Mouse (Mus musculus): ENCODE results near the gene Crlf2. TPM values are rescaled to one million over a fixed set of nuclear protein-coding genes. Genes with fewer than 3 reads are reported as not detected.

The Crlf2 gene
- polyA plus RNA-seq, 1 experiment: 26.5 TPM

DNA sequence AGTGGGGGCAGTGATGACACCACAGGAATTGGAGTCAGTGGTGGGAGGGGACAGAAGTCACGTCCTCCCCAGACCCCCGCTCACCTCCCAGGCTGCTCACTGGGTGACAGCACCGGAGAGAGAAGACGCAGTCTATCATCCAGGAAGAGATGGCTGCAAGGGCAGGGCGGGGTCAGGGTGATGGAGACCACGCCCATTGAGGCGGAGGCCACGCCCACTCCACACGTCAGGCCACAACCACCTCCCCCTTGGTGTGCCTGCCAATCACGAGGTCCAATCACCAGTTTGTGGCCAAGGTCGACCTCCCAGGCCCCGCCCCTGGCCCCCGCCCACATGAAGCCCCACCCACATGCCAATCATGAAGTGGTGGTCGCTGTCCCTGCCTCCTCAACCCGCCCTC, 6.3 kb downstream of the Crlf2 start:
- TF ChIP-seq CTCF (IDR thresholded peaks at IDR 0.05; ENCODE audit: control insufficient read depth, insufficient read depth, low read length) (no peak), POLR2A (IDR thresholded peaks at IDR 0.05; ENCODE audit: borderline replicate concordance, control insufficient read depth, low read depth, low read length) (no peak)
- Histone ChIP-seq H3K4me1 (ENCODE audit: control insufficient read depth, insufficient read depth, low read length) (no peaks in the 10 kb centered on the region), H3K4me3 (replicated peaks; ENCODE audit: control insufficient read depth, low read depth, low read length) (no peak overlapping the region), H3K27ac (ENCODE audit: control insufficient read depth, insufficient read depth, low read depth, low read length, poor library complexity) (no peak overlapping the region)
- WGBS: 83% methylated on average over 15 of the region's 15 CpGs

- Histone ChIP-seq H3K4me3 (replicated peaks; ENCODE audit: control insufficient read depth, low read depth, low read length) (no peak overlapping the region), H3K27ac (ENCODE audit: control insufficient read depth, insufficient read depth, low read depth, low read length, poor library complexity) (no peak overlapping the region), H3K4me1 (ENCODE audit: control insufficient read depth, insufficient read depth, low read length) (no peaks in the 10 kb centered on the region)
- WGBS: 79% methylated on average over 12 of the region's 13 CpGs
- TF ChIP-seq POLR2A (IDR thresholded peaks at IDR 0.05; ENCODE audit: borderline replicate concordance, control insufficient read depth, low read depth, low read length) (no peak), CTCF (IDR thresholded peaks at IDR 0.05; ENCODE audit: control insufficient read depth, insufficient read depth, low read length) (no peak)
Observed at GRCm38 (mm10) chr5:109552116-109552515, 6.7 kb downstream of the Crlf2 start.

DNA sequence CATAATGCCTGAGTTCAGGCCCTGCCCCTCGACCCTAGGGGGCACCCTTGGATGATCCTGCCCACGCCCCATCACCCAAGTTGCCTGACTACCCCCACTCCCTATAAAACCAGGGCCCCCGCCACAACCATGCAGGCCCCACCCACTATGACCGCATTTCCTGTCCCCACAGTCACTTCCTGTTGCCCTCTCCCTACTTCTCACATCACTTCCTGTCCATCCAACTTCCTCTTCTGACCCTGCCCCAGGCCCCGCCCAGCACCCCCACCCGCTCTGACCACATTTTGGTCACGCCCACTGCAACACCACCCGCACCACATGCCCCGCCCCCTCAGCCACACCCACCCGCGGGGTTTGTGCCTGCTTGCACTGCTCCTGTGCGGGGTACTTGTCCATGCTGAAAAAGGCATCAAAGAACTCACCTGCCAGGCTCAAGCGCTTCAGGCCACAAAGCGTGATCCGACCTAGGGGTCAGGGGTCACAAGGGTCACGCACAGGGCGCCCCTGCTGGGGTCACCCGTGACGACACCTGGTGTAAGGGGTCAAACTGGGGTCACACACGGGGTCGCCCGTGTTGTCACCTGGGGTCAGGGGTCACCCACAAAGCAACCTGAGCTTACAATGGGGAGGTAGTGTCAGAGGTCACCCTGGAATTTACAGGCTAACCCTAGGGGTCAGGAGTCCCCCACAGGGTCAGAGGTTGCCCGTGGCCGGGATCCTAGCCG, 7.6 kb downstream of the Crlf2 start:
- H3K4me3 ChIP-seq (replicated peaks; ENCODE audit: control insufficient read depth, low read depth, low read length): no peak overlapping the region
- 87% methylated on average over 25 of the region's 25 CpGs for WGBS
- no peak for TF ChIP-seq POLR2A (IDR thresholded peaks at IDR 0.05; ENCODE audit: borderline replicate concordance, control insufficient read depth, low read depth, low read length)
- H3K27ac ChIP-seq (ENCODE audit: control insufficient read depth, insufficient read depth, low read depth, low read length, poor library complexity): no peak overlapping the region; the same call in 1 of the 2 replicates
- no peaks in the 10 kb centered on the region for H3K4me1 ChIP-seq (ENCODE audit: control insufficient read depth, insufficient read depth, low read length)

DNA sequence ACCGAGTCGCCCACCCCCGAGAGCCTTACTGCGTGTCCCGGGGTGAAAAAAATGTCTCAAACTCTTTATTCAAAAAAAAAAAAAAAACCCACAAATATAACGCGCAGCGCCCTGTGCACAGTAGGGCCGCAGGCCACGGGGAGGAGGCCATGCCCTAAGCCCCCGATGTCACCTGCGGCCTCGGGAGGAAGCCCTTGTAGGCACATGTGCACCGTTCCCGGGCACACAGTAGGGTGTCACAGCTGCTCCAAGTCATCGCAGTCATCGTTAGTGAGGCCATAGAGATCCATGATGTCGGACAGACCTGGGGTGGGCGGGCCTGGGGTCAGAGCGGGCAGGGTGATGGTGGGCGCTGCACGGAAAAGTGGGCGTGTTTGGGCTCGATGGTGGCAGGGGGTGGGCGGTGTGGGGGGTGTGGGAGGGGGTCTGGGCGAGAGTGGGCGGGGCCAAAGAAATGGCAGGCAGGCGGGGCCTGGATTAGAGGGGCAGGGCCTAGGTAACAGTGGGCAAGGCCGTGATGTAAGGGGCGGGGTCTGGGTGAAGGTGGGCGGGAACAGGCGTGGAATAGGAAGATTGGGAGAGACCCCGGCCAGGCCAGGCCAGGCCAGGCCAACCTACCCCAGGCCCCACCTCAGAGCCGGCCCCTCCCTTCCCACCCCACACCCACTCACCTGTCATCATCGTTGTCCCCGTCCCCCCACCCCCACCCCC, 8.4 kb downstream of the Crlf2 start:
- no peak overlapping the region for H3K27ac ChIP-seq (ENCODE audit: control insufficient read depth, insufficient read depth, low read depth, low read length, poor library complexity)
- WGBS: 90% methylated on average over 34 of the region's 36 CpGs
- TF ChIP-seq CTCF (IDR thresholded peaks at IDR 0.05; ENCODE audit: control insufficient read depth, insufficient read depth, low read length) (no peak), POLR2A (IDR thresholded peaks at IDR 0.05; ENCODE audit: borderline replicate concordance, control insufficient read depth, low read depth, low read length) (no peak)
- no peak overlapping the region for H3K4me3 ChIP-seq (replicated peaks; ENCODE audit: control insufficient read depth, low read depth, low read length)
- H3K4me1 ChIP-seq (ENCODE audit: control insufficient read depth, insufficient read depth, low read length): no peaks in the 10 kb centered on the region

DNA sequence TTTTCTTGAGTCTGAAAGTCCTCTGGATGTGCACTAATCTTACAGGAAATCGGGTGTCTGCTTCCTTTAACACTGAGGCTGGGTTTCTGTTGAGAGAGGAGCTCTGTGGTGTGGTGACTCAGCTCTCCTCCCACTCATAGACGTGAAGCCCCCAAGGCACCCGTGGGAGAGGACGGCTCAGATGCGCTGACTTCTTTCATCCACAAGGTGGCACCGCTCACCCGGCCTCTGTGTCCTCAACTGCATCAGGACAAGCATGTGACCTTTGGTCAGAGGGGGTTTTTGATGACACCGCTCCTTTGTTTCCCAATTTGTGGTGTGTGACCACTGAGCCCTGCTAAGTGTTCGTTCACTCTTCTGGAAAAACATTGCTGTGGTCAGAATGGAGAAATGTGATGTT, 10.1 kb downstream of the Crlf2 start:
- 6% methylated on average over 9 of the region's 9 CpGs for WGBS
- Histone ChIP-seq H3K27ac (ENCODE audit: control insufficient read depth, insufficient read depth, low read depth, low read length, poor library complexity) (no peak overlapping the region), H3K4me3 (replicated peaks; ENCODE audit: control insufficient read depth, low read depth, low read length) (no peak overlapping the region), H3K4me1 (ENCODE audit: control insufficient read depth, insufficient read depth, low read length) (no peaks in the 10 kb centered on the region)
- TF ChIP-seq POLR2A (IDR thresholded peaks at IDR 0.05; ENCODE audit: borderline replicate concordance, control insufficient read depth, low read depth, low read length): no peak
- TF ChIP-seq CTCF (IDR thresholded peaks at IDR 0.05; ENCODE audit: control insufficient read depth, insufficient read depth, low read length): peak; percentile 86

GRCm38 (mm10) chr5:109547112-109547511, 11.7 kb downstream of the Crlf2 start:
- no peak overlapping the region for H3K27ac ChIP-seq (ENCODE audit: control insufficient read depth, insufficient read depth, low read depth, low read length, poor library complexity)
- WGBS: 58% methylated on average over 2 of the region's 2 CpGs
- TF ChIP-seq POLR2A (IDR thresholded peaks at IDR 0.05; ENCODE audit: borderline replicate concordance, control insufficient read depth, low read depth, low read length): no peak
- TF ChIP-seq CTCF (IDR thresholded peaks at IDR 0.05; ENCODE audit: control insufficient read depth, insufficient read depth, low read length): no peak
- no peak overlapping the region for H3K4me3 ChIP-seq (replicated peaks; ENCODE audit: control insufficient read depth, low read depth, low read length)
- no peaks in the 10 kb centered on the region for H3K4me1 ChIP-seq (ENCODE audit: control insufficient read depth, insufficient read depth, low read length)

DNA sequence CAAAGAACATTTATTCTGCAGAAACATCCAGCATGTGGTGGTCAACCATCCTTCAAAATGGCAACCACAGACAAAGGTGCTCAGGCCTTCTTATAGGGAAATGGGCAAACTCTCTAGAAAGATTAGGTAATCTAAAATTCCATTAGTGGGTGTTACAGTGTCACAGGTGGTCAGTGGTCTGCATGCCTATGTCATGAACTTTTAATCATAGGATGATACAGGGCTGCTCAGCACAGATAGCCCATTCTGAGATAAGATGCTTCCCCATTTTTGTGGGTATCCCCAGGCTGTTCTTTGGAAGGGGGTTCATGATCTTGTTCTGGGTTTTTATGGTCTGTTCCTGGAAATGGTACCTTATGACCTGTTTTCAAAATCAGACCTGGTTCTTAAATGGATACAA, 49.1 kb downstream of the Crlf2 start:
- TF ChIP-seq POLR2A (IDR thresholded peaks at IDR 0.05; ENCODE audit: borderline replicate concordance, control insufficient read depth, low read depth, low read length) (no peak), CTCF (IDR thresholded peaks at IDR 0.05; ENCODE audit: control insufficient read depth, insufficient read depth, low read length) (no peak)
- Histone ChIP-seq H3K4me1 (ENCODE audit: control insufficient read depth, insufficient read depth, low read length) (no peaks in the 10 kb centered on the region), H3K27ac (ENCODE audit: control insufficient read depth, insufficient read depth, low read depth, low read length, poor library complexity) (no peak overlapping the region), H3K4me3 (replicated peaks; ENCODE audit: control insufficient read depth, low read depth, low read length) (no peak overlapping the region)

GRCm38 (mm10) chr5:109506729-109507128, 52.1 kb downstream of the Crlf2 start:
- H3K27ac ChIP-seq (ENCODE audit: control insufficient read depth, insufficient read depth, low read depth, low read length, poor library complexity): no peak overlapping the region
- H3K4me3 ChIP-seq (replicated peaks; ENCODE audit: control insufficient read depth, low read depth, low read length): no peak overlapping the region
- 0% methylated on average over 1 of the region's 1 CpGs for WGBS
- no peaks in the 10 kb centered on the region for H3K4me1 ChIP-seq (ENCODE audit: control insufficient read depth, insufficient read depth, low read length)
- TF ChIP-seq CTCF (IDR thresholded peaks at IDR 0.05; ENCODE audit: control insufficient read depth, insufficient read depth, low read length): no peak
- no peak for TF ChIP-seq POLR2A (IDR thresholded peaks at IDR 0.05; ENCODE audit: borderline replicate concordance, control insufficient read depth, low read depth, low read length)

Other genes with a start within 250 kb of the Crlf2 start
- gene Vmn2r16, start 228.8 kb downstream of the Crlf2 start, polyA plus RNA-seq (2011; ENCODE audit: insufficient read depth, insufficient read length, low replicate concordance, missing spikeins): not detected in 2 replicates
- gene Vmn2r17, start 139.3 kb downstream of the Crlf2 start, polyA plus RNA-seq (2011; ENCODE audit: insufficient read depth, insufficient read length, low replicate concordance, missing spikeins): 0.29 TPM in 1 of 2 replicates, not detected in the other
- gene 5430403G16Rik, start 132.0 kb upstream of the Crlf2 start, polyA plus RNA-seq (2011; ENCODE audit: insufficient read depth, insufficient read length, low replicate concordance, missing spikeins): 0.59 and 0.72 TPM in 2 replicates
- 0.97 and 6.3 TPM in 2 replicates for gene 4930522L14Rik, start 192.9 kb upstream of the Crlf2 start, polyA plus RNA-seq (2011; ENCODE audit: insufficient read depth, insufficient read length, low replicate concordance, missing spikeins)